Mouse (Mus musculus): ENCODE measurements around the gene Vmn1r138.
"Not testable (repeated sequence)": the region's sequence is repeated elsewhere in the genome, so short reads cannot be mapped to it uniquely, and the experiment has no call there.

The Vmn1r138 gene

DNA sequence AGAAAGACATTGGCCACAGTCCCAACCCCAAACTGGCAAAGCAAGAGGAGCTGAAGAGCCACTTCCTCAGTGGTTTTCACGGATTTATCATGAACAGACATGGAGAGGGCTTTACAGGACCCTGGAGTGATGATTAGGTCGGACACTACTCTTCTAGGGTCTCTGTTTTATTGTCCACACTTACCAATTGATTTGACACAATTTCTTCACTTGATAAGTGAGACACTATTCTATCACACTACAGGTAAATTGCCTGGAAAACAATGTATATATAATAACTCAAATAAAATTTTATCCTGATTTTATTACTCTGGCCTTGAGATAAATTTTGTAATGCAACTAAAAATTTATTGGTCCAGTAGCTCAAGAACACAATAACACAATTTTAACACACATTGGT is at the start of gene Vmn1r138:
Gene Vmn1r138, minus strand, starts transcription at position 101 of the 400 bp plus-strand sequence.
- DNase-seq = not testable (repeated sequence)

DNA sequence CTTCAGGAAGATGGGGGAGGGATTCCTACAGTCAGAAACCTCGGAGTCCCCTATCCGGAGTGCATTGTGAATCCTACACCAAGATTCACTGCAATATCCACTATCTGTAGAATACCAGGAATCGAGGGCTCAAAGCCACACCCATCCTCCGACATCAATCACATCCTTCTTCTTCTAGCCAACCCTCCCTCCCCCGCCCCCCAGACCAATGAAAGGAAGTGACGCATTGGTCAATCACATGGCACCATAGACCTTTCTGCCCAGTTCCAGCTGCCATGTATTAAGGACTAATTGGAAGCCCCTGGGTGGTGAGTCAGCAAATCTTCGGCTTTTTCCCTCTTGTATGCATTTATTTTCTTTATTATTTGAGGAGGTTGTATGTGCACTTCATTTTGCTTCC is 40.1 kb upstream of the Vmn1r138 start, which contains the start of gene Vmn1r139:
Gene Vmn1r139, plus strand, starts transcription at position 301 of the 400 bp plus-strand sequence.
- not testable (repeated sequence) for DNase-seq

DNA sequence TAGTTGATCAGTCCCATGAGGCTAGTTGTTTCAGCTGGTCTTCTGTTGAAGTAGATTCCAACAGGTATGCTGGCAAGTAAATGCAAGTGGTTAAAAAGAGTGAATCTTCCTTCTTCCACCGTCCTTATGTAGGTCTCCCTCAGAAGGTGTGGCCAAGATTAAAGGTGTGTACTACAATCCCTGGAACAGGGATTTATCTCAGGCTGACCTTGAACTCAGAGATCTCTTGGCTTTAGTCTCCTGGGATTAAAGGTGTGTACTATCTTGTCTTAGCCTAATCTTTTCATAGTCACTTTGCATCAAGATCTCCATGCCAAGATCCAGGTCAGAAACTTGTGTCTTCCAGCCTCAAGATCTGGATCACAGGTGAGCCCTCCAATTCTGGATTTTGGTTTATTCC is 27.5 kb upstream of the Vmn1r138 start, which contains the start of gene Gm6176:
Gene Gm6176, minus strand, starts transcription at position 101 of the 400 bp plus-strand sequence.
- not testable (repeated sequence) for DNase-seq

DNA sequence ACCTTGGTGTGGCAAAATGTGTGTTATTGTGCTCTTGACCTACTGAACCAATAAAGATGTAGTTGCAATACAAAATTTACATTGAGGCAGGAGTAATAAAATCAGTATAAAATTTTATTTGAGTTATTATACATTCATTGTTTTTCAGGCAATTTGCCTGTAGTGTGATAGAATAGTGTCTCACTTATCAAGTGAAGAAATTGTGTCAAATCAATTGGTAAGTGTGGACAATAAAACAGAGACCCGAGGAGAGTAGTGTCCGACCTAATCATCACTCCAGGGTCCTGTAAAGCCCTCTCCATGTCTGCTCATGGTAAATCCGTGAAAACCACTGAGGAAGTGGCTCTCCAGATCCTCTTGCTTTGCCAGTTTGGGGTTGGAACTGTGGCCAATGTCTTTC is 34.4 kb downstream of the Vmn1r138 start, which contains the start of gene Vmn1r137:
Gene Vmn1r137, plus strand, starts transcription at position 301 of the 400 bp plus-strand sequence.
- DNase-seq = not testable (repeated sequence)
